Mouse (Mus musculus): Measurements from ENCODE around the gene Acin1.

- TF ChIP-seq CTCF (IDR thresholded peaks at IDR 0.05; ENCODE audit: low read depth): no peak
- TF ChIP-seq EP300 (IDR thresholded peaks at IDR 0.05; ENCODE audit: low read depth): no peak
Measured at GRCm38 (mm10) chr14:54685471-54685870, 1.3 kb downstream of the Acin1 start.
